Mouse (Mus musculus): Measurements from ENCODE around the gene Spop. TPM values are rescaled to one million over a fixed set of nuclear protein-coding genes. Genes with fewer than 3 reads are reported as not detected.
A peak's percentile ranks its signal among the peaks of the same experiment; 100 is the strongest.
"Not testable (repeated sequence)": the region's sequence is repeated elsewhere in the genome, so short reads cannot be mapped to it uniquely, and the experiment has no call there.

The Spop gene
- polyA plus RNA-seq, 1 experiment, result 19.6 TPM

DNA sequence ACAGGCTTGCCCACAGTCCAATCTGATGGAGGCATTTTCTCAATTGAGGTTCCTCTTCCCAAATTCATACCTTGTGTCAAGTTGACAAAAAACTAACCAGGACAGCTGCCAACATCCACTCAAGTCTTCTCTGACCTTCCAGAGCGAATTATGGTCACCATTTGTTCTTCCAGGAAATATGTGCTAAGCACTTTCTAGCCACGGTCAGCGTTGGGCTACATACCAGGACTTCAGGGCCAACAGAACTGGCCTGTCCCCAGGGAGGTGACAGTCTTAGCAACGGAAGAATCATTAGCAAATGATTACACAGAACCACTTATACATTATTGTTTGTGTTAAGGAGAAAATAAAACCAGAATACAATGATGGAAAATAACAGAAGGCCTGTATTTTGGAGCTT lies 8.1 kb upstream of the Spop start:
- Histone ChIP-seq H3K4me1 (ENCODE audit: control insufficient read depth, insufficient read depth, low read length) (no peaks in the 10 kb centered on the region), H3K36me3 (ENCODE audit: control insufficient read depth, insufficient read depth, low read length) (no peaks in the 10 kb centered on the region), H3K4me3 (ENCODE audit: control insufficient read depth, low read depth, low read length) (no peak overlapping the region), H3K27ac (ENCODE audit: control insufficient read depth, insufficient read depth, low read depth, low read length) (no peak overlapping the region), H3K27me3 (ENCODE audit: control insufficient read depth, insufficient read depth, low read length) (no peaks in the 10 kb centered on the region)
- TF ChIP-seq CTCF (IDR thresholded peaks at IDR 0.05; ENCODE audit: control insufficient read depth, insufficient read depth, insufficient replicate concordance, low read depth, low read length), result no peak

- not testable (repeated sequence) for H3K4me3 ChIP-seq (ENCODE audit: control insufficient read depth, low read depth, low read length); H3K27me3 ChIP-seq (ENCODE audit: control insufficient read depth, insufficient read depth, low read length); H3K4me1 ChIP-seq (ENCODE audit: control insufficient read depth, insufficient read depth, low read length); H3K36me3 ChIP-seq (ENCODE audit: control insufficient read depth, insufficient read depth, low read length)
- H3K27ac ChIP-seq (ENCODE audit: control insufficient read depth, insufficient read depth, low read depth, low read length), result 0 out of 2 replicates have a peak overlapping the region, but pooled peaks have one; percentile 6
Observed at GRCm38 (mm10) chr11:95406398-95406797, 7.5 kb upstream of the Spop start.

- Histone ChIP-seq H3K36me3 (ENCODE audit: control insufficient read depth, insufficient read depth, low read length) (no peaks in the 10 kb centered on the region), H3K27me3 (ENCODE audit: control insufficient read depth, insufficient read depth, low read length) (no peaks in the 10 kb centered on the region), H3K4me3 (ENCODE audit: control insufficient read depth, low read depth, low read length) (no peak overlapping the region), H3K4me1 (ENCODE audit: control insufficient read depth, insufficient read depth, low read length) (peaks cover 2% of the 10 kb centered on the region; the same call in 1 of the 2 replicates), H3K27ac (ENCODE audit: control insufficient read depth, insufficient read depth, low read depth, low read length) (no peak overlapping the region)
- TF ChIP-seq POLR2A (IDR thresholded peaks at IDR 0.05; ENCODE audit: control insufficient read depth, low read depth, low read length) (no peak), CTCF (IDR thresholded peaks at IDR 0.05; ENCODE audit: control insufficient read depth, insufficient read depth, insufficient replicate concordance, low read depth, low read length) (no peak)
Observed at GRCm38 (mm10) chr11:95409450-95410112, 4.3 kb upstream of the Spop start.

DNA sequence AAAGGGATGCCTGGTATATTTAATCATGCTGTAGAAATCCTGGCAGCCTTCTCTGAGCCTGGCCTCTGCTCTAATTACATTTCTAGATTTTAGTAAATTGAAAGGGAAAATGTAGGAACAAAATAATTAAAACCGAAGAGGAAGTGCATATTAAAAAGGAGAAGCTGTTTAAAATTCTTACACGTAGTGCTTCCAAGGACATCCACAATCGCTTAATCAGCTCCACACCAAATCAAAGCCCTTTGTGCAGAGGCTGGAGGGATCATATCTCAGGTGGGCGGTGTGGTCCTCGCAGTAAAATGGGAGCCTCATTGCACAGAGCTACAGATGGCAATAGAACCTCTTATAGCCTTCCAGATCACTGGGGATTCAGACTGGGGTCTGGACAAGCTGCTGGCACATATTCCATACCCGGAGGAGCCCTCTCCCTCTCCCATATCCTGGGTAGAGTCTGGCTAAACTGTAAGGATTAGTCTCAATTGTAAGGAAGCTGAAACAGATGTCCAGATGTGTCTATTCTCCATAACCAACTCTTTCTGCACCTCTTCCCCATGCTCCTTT lies 2.3 kb upstream of the Spop start:
- Histone ChIP-seq H3K27me3 (ENCODE audit: control insufficient read depth, insufficient read depth, low read length) (no peaks in the 10 kb centered on the region), H3K4me1 (ENCODE audit: control insufficient read depth, insufficient read depth, low read length) (peaks cover 4% of the 10 kb centered on the region; the same call in 1 of the 2 replicates), H3K27ac (ENCODE audit: control insufficient read depth, insufficient read depth, low read depth, low read length) (no peak overlapping the region; the same call in 1 of the 2 replicates), H3K36me3 (ENCODE audit: control insufficient read depth, insufficient read depth, low read length) (no peaks in the 10 kb centered on the region), H3K4me3 (ENCODE audit: control insufficient read depth, low read depth, low read length) (no peak overlapping the region)
- TF ChIP-seq POLR2A (IDR thresholded peaks at IDR 0.05; ENCODE audit: control insufficient read depth, low read depth, low read length), result no peak
- TF ChIP-seq CTCF (IDR thresholded peaks at IDR 0.05; ENCODE audit: control insufficient read depth, insufficient read depth, insufficient replicate concordance, low read depth, low read length), result no peak

DNA sequence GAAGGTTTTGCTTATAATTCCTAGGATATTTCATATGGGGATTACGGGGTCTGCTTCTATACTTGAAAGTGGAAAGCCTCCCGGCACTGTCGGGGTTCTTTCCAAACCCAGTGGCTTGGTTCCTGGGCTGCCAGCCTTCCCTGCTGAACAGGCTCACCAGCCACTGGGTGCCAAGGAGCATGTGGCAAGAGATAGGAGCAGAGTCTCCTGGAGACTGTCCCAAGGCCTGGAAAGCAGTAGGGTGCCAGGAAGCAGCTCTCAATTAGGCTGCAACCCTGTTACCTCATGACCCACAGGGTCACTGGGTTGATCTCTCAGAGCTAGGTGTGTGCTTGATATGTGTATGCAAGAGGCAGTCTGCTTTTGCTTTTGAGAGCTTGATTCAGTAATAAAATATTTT lies 1.3 kb upstream of the Spop start:
- TF ChIP-seq POLR2A (IDR thresholded peaks at IDR 0.05; ENCODE audit: control insufficient read depth, low read depth, low read length), result no peak
- TF ChIP-seq CTCF (IDR thresholded peaks at IDR 0.05; ENCODE audit: control insufficient read depth, insufficient read depth, insufficient replicate concordance, low read depth, low read length), result no peak
- Histone ChIP-seq H3K36me3 (ENCODE audit: control insufficient read depth, insufficient read depth, low read length) (no peaks in the 10 kb centered on the region), H3K4me1 (ENCODE audit: control insufficient read depth, insufficient read depth, low read length) (peaks cover 4% of the 10 kb centered on the region; the same call in 1 of the 2 replicates), H3K27ac (ENCODE audit: control insufficient read depth, insufficient read depth, low read depth, low read length) (no peak overlapping the region; the same call in 1 of the 2 replicates), H3K27me3 (ENCODE audit: control insufficient read depth, insufficient read depth, low read length) (no peaks in the 10 kb centered on the region), H3K4me3 (ENCODE audit: control insufficient read depth, low read depth, low read length) (no peak overlapping the region)

- peak overlapping the region; percentile 93 for H3K4me3 ChIP-seq (ENCODE audit: control insufficient read depth, low read depth, low read length)
- H3K27me3 ChIP-seq (ENCODE audit: control insufficient read depth, insufficient read depth, low read length), result no peaks in the 10 kb centered on the region
- no peaks in the 10 kb centered on the region for H3K36me3 ChIP-seq (ENCODE audit: control insufficient read depth, insufficient read depth, low read length)
Observed at GRCm38 (mm10) chr11:95414536-95415161, 769 bp downstream of the Spop start.

GRCm38 (mm10) chr11:95415931-95416330 lies 2.1 kb downstream of the Spop start:
- peak overlapping the region; percentile 65; the same call in 1 of the 2 replicates for H3K27ac ChIP-seq (ENCODE audit: control insufficient read depth, insufficient read depth, low read depth, low read length)
- no peak for TF ChIP-seq CTCF (IDR thresholded peaks at IDR 0.05; ENCODE audit: control insufficient read depth, insufficient read depth, insufficient replicate concordance, low read depth, low read length)
- TF ChIP-seq POLR2A (IDR thresholded peaks at IDR 0.05; ENCODE audit: control insufficient read depth, low read depth, low read length), result no peak; the same call in 1 of the 2 replicates
- peak overlapping the region; percentile 55 for H3K4me3 ChIP-seq (ENCODE audit: control insufficient read depth, low read depth, low read length)
- H3K36me3 ChIP-seq (ENCODE audit: control insufficient read depth, insufficient read depth, low read length), result no peaks in the 10 kb centered on the region
- H3K4me1 ChIP-seq (ENCODE audit: control insufficient read depth, insufficient read depth, low read length), result peaks cover 4% of the 10 kb centered on the region; the same call in 1 of the 2 replicates
- H3K27me3 ChIP-seq (ENCODE audit: control insufficient read depth, insufficient read depth, low read length), result no peaks in the 10 kb centered on the region

More at GRCm38 (mm10) chr11:95414536-95415161, 769 bp downstream of the Spop start:
- Histone ChIP-seq H3K4me1 (ENCODE audit: control insufficient read depth, insufficient read depth, low read length) (peaks cover 4% of the 10 kb centered on the region; the same call in 1 of the 2 replicates), H3K27ac (ENCODE audit: control insufficient read depth, insufficient read depth, low read depth, low read length) (peak overlapping the region; percentile 97)
- TF ChIP-seq POLR2A (IDR thresholded peaks at IDR 0.05; ENCODE audit: control insufficient read depth, low read depth, low read length) (peak; percentile 48; the same call in 1 of the 2 replicates), CTCF (IDR thresholded peaks at IDR 0.05; ENCODE audit: control insufficient read depth, insufficient read depth, insufficient replicate concordance, low read depth, low read length) (no peak)
